Mouse (Mus musculus): ENCODE measurements around the gene Taf5.

Gene Taf5

GRCm38 (mm10) chr19:47065860-47066259 is 1.7 kb upstream of the Taf5 start:
- DNase-seq (ENCODE audit: low spot score) = no peak

- DNase-seq (ENCODE audit: low spot score) = peak; percentile 88
Observed at GRCm38 (mm10) chr19:47067924-47068611, 522 bp downstream of the Taf5 start.

- DNase-seq (ENCODE audit: low spot score) = no peak
Observed at GRCm38 (mm10) chr19:47088226-47088625, 20.7 kb downstream of the Taf5 start.

GRCm38 (mm10) chr19:47089718-47090525 is 22.4 kb downstream of the Taf5 start:
- DNase-seq (ENCODE audit: low spot score) = peak; percentile 18

DNA sequence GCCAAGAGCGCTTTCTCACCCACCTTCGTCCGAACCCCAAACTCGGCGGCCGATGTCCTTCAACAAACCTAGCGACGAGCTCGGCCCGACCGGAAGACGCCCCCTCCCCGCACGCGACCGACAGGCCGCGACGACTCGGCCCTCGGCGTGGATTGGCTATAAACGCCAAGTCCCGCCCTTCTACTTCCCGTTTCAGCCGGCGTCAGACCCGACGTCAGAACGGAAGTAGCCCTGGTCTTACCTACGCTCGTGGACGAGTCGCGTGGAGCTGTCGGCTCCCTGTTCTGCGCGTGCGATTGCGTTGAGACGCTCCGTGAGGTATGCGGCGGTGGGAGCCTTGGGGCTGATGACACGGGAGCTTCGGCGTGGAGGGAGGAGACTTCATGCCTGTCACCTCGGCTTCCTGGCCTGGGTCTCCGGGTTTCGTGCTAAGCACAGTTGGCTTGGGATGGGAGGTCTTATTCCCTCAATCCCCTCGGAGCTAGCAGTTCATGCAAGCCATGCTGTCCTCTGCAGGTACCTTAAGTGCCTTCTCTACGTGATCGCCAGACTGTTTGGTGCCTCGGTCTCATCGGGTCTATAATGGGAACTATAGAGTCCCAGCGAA is 23.1 kb downstream of the Taf5 start, which contains the start of the genes Usmg5 and Pdcd11:
Gene Usmg5 (minus strand): TSS at position 98 of the 607 bp plus-strand sequence.
Gene Pdcd11 (plus strand): TSS at position 219 of the 607 bp plus-strand sequence.
- DNase-seq (ENCODE audit: low spot score) = peak; percentile 98

DNA sequence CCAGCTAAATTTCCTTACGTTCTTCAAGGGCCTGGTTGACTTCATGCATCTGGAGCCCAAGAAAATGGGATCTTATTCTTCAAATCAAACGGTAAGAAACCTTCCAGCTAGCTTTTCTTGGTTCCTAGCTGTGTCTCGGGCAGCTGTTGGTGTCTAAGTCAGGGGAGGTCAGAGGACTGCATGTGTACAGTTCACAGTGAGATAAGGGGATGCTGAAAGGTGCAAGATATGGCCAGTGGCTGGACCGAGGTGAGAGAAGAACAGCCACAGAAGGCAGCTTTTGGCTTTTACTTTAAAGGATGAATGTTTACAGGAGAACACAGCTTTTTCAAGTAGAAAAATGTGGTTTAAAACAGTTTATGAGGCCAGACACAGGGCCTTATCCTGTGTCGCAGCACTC is 33.5 kb downstream of the Taf5 start:
- no peak for DNase-seq (ENCODE audit: low spot score)

- no peak for DNase-seq (ENCODE audit: low spot score)
Observed at GRCm38 (mm10) chr19:47104641-47105271, 37.2 kb downstream of the Taf5 start.

DNA sequence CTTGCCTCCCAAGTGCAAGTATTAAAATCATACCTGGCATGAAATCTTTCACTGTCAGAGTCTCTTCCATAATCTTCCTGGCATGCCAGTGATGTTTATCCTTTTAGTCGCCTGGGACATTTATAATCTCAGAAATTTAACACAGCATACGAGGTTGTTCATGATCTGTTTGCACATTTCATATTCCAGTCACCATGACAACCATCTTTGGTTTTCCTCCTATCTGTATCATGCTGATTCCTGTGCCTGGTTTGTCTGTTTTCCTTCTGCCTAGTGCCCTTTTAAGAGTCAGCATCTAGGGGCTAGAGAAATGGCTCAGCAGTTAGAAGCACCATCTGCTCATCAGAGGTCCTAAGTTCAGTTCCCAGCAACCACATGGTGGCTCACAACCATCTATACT is 51.1 kb downstream of the Taf5 start:
- DNase-seq (ENCODE audit: low spot score) = no peak

GRCm38 (mm10) chr19:47121054-47121453 is 53.5 kb downstream of the Taf5 start:
- peak; percentile 75 for DNase-seq (ENCODE audit: low spot score)

- DNase-seq (ENCODE audit: low spot score) = peak; percentile 67
Observed at GRCm38 (mm10) chr19:47122802-47123201, 55.3 kb downstream of the Taf5 start.

DNA sequence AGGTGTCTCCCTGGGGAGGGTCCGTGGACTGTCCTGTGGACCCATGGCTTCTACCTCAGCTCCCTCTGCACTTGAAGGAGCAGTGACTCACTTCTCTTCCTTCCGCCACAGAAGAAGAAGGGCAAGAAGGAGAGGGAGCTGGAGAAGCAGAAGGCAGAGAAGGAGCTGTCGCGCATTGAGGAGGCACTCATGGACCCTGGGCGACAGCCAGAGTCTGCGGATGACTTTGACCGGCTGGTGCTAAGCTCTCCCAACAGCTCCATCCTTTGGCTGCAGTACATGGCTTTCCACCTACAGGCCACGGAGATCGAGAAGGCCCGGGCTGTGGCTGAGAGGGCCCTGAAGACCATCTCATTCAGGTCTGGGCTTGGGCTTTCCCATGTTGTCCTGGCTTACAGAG is 60.6 kb downstream of the Taf5 start:
- no peak for DNase-seq (ENCODE audit: low spot score)

GRCm38 (mm10) chr19:47128835-47129234 is 61.3 kb downstream of the Taf5 start:
- no peak for DNase-seq (ENCODE audit: low spot score)

- no peak for DNase-seq (ENCODE audit: low spot score)
Observed at GRCm38 (mm10) chr19:47130551-47131125, 63.1 kb downstream of the Taf5 start.
